Mouse (Mus musculus): ENCODE measurements around the gene Gm45521.

GRCm38 (mm10) chr14:7932151-7932550 lies 24.9 kb upstream of the Gm45521 start:
- TF ChIP-seq CTCF (IDR thresholded peaks at IDR 0.05; ENCODE audit: low read depth, low read length) (no peak), GATA2 (IDR thresholded peaks at IDR 0.05; ENCODE audit: borderline replicate concordance, low read depth, low read length) (no peak), GATA1 (IDR thresholded peaks at IDR 0.05; ENCODE audit: borderline replicate concordance, low read length) (no peak), TAL1 (conservative IDR thresholded peaks at IDR 0.05; ENCODE audit: low read depth, low read length) (no peak)

Data from G1E (cell line).